Mouse (Mus musculus) cerebellum, adult (tissue): ENCODE measurements at regions not wholly inside any gene's neighbourhood (a gene's known extent, or its start where the extent isn't known, plus 50 kb on each side); places are given as distances from the start of the nearest gene placed in this dataset.

Experiments
- ATAC-seq: cut with Nextera tagmentation; 2 replicates; pipeline ENCODE4 v1.9.2; 2017; ENCODE audit warnings: mild to moderate bottlenecking, moderate library complexity, mixed read lengths; ENCODE audit not compliant: insufficient number of reproducible peaks, low FRiP score, low TSS enrichment

DNA sequence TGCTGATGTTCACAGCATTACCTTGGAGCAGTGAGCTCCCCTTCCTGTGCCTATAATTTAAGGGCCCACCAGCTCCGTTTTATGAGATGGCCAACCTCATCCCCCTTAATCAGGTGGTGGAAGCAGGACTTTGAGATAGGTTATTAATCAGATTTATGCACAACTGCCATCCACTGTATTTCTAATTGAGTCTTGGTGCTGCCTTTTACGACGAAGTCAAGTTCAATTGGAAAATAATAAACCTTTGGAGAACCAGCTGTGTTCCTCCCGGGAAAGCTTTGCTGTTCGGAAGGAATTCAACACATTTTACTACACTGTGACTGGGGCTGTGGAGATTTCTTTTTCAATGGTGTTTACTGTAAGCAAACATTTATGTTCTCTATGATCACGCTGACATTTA, 71.5 kb upstream of the Btg1 start:
- no peak for ATAC-seq

DNA sequence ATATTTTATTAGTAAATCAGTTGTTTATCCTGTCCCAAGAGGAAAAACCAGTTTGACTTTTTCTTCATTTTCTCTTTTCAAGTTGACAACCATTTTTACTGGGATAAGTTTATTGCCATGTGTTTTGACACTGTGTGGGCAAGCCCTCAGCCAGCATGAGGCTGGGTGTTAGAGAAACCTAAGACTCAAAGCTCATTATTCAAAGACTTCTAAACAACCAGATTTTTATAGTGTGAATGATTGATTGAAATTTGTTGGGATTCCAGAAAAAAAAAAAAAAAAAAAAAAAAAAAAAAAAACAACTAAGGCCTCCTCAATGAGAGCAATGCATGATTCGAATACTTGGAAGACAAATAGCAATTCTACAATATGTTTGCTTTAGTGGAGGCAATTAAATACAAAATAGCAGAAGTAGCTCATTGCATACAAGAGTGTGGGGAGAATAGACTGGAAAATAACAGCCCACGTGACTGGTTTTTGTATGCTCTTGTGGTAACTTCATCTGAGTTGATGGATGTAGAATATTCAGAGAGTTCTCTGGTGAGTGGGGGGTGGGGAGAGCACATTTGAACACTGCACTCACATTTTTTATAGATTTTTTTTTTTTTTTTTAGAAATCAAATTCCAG, 70.9 kb upstream of the Btg1 start:
- no peak for ATAC-seq

DNA sequence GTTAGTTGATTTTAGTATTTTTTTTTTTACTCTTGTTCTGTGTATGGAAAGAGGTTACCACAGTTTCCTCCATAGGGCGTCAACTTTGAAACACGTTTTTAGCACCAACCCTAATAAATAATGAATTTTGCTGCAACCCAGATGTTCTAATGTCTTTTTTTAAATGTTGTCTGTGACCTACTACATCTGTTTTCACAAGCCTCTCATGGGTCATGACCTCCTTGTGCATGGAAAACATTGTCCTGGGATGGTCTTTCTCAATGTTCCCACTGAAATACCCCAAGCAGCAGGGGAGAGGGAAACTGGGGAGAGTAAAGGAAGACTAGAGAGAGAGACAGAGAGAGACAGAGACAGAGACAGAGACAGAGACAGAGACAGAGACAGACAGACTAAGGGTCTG, 67.2 kb upstream of the Btg1 start:
- ATAC-seq = no peak

DNA sequence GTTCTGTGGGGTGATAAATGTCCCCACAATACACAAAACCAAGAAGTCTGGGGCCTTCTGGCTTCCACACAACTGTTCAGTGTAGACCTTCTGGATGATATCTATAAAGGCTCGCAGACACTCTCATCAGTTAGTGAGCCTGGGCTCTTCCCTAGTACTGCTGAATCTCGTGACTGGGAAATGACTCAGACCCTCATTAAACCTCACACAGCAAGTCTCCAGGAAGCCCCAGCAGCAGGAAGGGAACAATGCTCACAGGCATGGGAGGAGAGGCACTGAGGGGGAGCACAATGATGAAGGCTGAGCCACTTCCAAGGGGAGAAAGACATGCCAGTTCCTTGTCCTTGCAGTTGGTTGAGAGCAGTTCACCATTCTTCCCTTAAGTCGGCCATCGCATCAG, 66.5 kb upstream of the Btg1 start:
- ATAC-seq = no peak

DNA sequence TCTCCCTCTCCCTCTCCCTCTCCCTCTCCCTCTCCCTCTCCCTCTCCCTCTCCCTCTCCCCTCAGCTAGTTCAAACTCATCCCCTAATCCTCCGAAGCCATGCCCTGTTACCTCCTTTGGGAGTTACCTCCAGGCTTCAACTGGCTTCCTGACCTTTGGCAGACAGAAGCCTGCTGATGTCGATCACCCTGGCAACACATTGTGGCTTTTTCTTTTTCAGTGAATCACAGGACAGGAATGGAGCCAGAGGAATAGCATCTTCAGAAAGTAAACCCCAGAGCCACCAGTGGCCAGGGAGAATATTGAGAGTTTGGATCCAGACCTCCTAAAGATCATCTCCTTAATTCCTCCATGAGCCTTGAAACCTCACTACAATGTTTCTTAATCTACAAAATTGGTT, 59.5 kb upstream of the Btg1 start:
- no peak for ATAC-seq

DNA sequence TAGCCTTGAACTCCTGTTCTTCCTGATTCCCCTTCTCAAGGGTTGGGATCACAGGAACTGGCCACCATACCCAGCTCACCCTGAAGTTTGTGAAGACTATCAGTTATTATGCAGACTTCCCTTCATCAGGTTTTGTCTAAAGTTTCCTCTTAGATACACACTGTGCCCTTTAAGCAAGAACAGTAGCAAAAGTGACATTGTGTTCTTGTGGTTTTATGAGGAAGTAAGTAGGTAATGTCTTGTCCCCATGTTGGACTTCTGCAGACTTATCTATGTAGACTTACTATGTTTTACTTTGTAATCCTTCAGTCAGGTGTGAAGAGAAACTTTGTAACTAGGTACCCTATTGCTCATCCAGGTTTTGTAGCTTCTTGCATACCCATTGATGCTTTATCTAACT, 51.5 kb upstream of the Btg1 start:
- no peak for ATAC-seq
